Mouse (Mus musculus) heart, adult 2 months (tissue): ENCODE measurements around the gene Tbc1d4. TPM values are rescaled to one million over a fixed set of nuclear protein-coding genes. Genes with fewer than 3 reads are reported as not detected.
A peak's percentile ranks its signal among the peaks of the same experiment; 100 is the strongest.

Source experiments
- DNase-seq, 2 experiments: peaks; one replicate each; pipeline ENCODE4 v3.0.0; 2021
- H3K27ac ChIP-seq: fragments of 200-600 bp; 2 replicates; pipeline ENCODE4 v1.8.1; 2022
- H3K27me3 ChIP-seq: fragments of 200-500 bp; 2 replicates; pipeline ENCODE4 v1.6.1; 2012; ENCODE audit warnings: mild to moderate bottlenecking, low read length, inconsistent platforms, mixed read lengths; ENCODE audit not compliant: control insufficient read depth, insufficient read depth
- H3K36me3 ChIP-seq: fragments of 200-500 bp; 2 replicates; pipeline ENCODE4 v1.6.1; 2012; ENCODE audit warnings: low read length, inconsistent platforms; ENCODE audit not compliant: control insufficient read depth, insufficient read depth
- H3K4me1 ChIP-seq: fragments of 200-500 bp; 2 replicates; pipeline ENCODE4 v1.6.1; 2011; ENCODE audit warnings: low read length; ENCODE audit not compliant: control insufficient read depth, insufficient read depth
- H3K4me3 ChIP-seq: fragments of 200-600 bp; 2 replicates; pipeline ENCODE4 v1.8.1; 2022
- H3K79me2 ChIP-seq: fragments of 200-500 bp; replicated peaks from 2 replicates; pipeline ENCODE4 v1.6.1; 2012; ENCODE audit warnings: mild to moderate bottlenecking, inconsistent platforms, low read length, moderate library complexity, mixed read lengths; ENCODE audit not compliant: control insufficient read depth, insufficient read depth
- H3K9ac ChIP-seq: fragments of 200-500 bp; 2 replicates; pipeline ENCODE4 v1.6.1; 2012; ENCODE audit warnings: low read depth, mild to moderate bottlenecking, control low read depth, inconsistent platforms, low read length, mixed read lengths
- CTCF ChIP-seq: fragments of 200-600 bp; IDR thresholded peaks from 2 replicates; pipeline ENCODE4 v1.8.1; 2022; ENCODE audit warnings: antibody characterized with exemption, mild to moderate bottlenecking, moderate library complexity
- EP300 ChIP-seq: fragments of 200-500 bp; IDR thresholded peaks from 2 replicates; pipeline ENCODE4 v1.6.1; 2011; ENCODE audit warnings: low read depth, low read length, control low read depth; ENCODE audit not compliant: insufficient read depth
- POLR2A ChIP-seq: fragments of 200-500 bp; IDR thresholded peaks from 2 replicates; pipeline ENCODE4 v1.6.1; 2011; ENCODE audit warnings: mild to moderate bottlenecking, low read depth, low read length, control low read depth; ENCODE audit not compliant: insufficient read depth
- WGBS: fragments of 180-500 bp; shearing (Covaris S2); methylation state at CpG from one replicate; pipeline ENCODE4 v1.1.7; 2018; 5-methylcytosine and 5-hydroxymethylcytosine counted together
- intact Hi-C: fragments of 180-260 bp; cut with DNase I; formaldehyde crosslinking; loops from one replicate; pipeline ENCODE4 v1.15.1; 2025
- polyA plus RNA-seq: library from polyadenylated mRNA; depleted of rRNA; stranded (reverse); fragments of >200 nt; gene quantifications from 2 replicates; pipeline ENCODE4 v1.2.3, GENCODE M21; 2012
- total RNA-seq, 2 experiments: library from RNA; stranded (reverse); gene quantifications; 2 replicates each; pipeline ENCODE4 v1.2.3; 2021

The Tbc1d4 gene
- total and polyA plus RNA-seq, 3 experiments = 33.2 to 90.6 (median 84.1) TPM

DNA sequence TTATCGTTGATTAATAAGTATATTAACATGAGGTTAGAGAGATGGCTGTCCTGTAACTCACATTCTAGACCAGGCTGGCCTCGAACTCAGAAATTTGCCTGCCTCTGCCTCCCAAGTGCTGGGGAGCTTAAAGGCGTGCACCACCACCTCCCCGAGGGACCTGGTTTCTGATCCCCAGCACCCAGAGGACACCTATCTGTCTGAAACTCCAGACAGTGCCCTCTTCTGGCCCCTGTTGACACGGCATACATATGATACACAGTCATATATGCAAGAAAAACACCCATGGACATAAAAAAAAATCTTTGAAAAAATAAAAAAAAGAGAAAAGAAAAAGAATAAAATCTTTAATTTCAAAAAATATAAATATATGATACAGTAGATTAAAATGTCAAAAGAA lies 8.7 kb upstream of the Tbc1d4 start:
- WGBS = 91% methylated on average over 5 of the region's 5 CpGs

DNA sequence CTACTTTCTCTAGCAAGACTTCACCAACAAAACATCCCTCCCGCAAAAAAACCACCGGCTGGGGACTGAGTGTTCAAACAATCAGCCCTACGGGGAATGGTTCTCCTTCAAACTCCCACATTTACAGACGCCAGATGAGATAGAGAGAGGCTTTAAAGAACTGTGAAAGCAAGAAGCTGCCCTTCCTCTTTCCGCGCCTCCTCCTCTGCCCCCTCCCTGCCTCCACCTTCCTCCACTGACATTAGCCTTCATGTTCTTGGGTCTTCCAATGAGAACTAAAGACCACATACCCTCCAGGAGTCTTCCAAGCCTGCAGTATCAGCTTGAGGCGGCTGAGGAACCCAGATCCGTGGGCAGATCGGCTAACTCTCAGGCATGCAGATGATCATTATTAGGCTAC lies 7.2 kb upstream of the Tbc1d4 start:
- no peaks in the 10 kb centered on the region for H3K79me2 ChIP-seq
- no peak overlapping the region for H3K4me3 ChIP-seq
- H3K27me3 ChIP-seq = no peaks in the 10 kb centered on the region
- TF ChIP-seq CTCF (no peak), POLR2A (no peak), EP300 (no peak)
- DNase-seq = no peak
- H3K9ac ChIP-seq = no peak overlapping the region
- H3K4me1 ChIP-seq = no peaks in the 10 kb centered on the region; the same call in 1 of the 2 replicates
- no peaks in the 10 kb centered on the region for H3K36me3 ChIP-seq
- intact Hi-C loops = no loop called here
- whole genome bisulfite sequencing = 65% methylated on average over 9 of the region's 9 CpGs
- H3K27ac ChIP-seq = no peak overlapping the region

More for the DNA sequence above, 8.7 kb upstream of the Tbc1d4 start:
- Histone ChIP-seq H3K9ac (no peak overlapping the region), H3K4me1 (peaks cover 3% of the 10 kb centered on the region; the same call in 1 of the 2 replicates), H3K79me2 (no peaks in the 10 kb centered on the region), H3K36me3 (no peaks in the 10 kb centered on the region), H3K27ac (no peak overlapping the region), H3K27me3 (no peaks in the 10 kb centered on the region), H3K4me3 (no peak overlapping the region)
- TF ChIP-seq EP300 (no peak), CTCF (0 out of 2 replicates have a peak, but pooled peaks have one; percentile 2), POLR2A (no peak)
- intact Hi-C loops = no loop called here
- no peak for DNase-seq

GRCm38 (mm10) chr14:101613206-101613605 lies 4.2 kb upstream of the Tbc1d4 start:
- intact Hi-C loops = no loop called here
- no peaks in the 10 kb centered on the region for H3K27me3 ChIP-seq
- H3K4me1 ChIP-seq = no peaks in the 10 kb centered on the region; the same call in 1 of the 2 replicates
- WGBS = 82% methylated on average over 1 of the region's 1 CpGs
- H3K4me3 ChIP-seq = no peak overlapping the region
- no peaks in the 10 kb centered on the region for H3K79me2 ChIP-seq
- H3K27ac ChIP-seq = no peak overlapping the region
- no peaks in the 10 kb centered on the region for H3K36me3 ChIP-seq
- no peak overlapping the region for H3K9ac ChIP-seq
- TF ChIP-seq POLR2A = no peak
- TF ChIP-seq EP300 = no peak
- no peak for TF ChIP-seq CTCF
- no peak for DNase-seq

GRCm38 (mm10) chr14:101610701-101611100 lies 1.7 kb upstream of the Tbc1d4 start:
- Histone ChIP-seq H3K27me3 (no peaks in the 10 kb centered on the region), H3K36me3 (no peaks in the 10 kb centered on the region), H3K27ac (no peak overlapping the region), H3K79me2 (no peaks in the 10 kb centered on the region; the same call in 1 of the 2 replicates), H3K4me1 (no peaks in the 10 kb centered on the region; the same call in 1 of the 2 replicates), H3K9ac (no peak overlapping the region), H3K4me3 (no peak overlapping the region)
- no peak for DNase-seq
- TF ChIP-seq CTCF (no peak), POLR2A (no peak), EP300 (no peak)
- 53% methylated on average over 10 of the region's 10 CpGs for WGBS
- intact Hi-C loops = no loop called here

GRCm38 (mm10) chr14:101607631-101608518 lies 1.1 kb downstream of the Tbc1d4 start:
- Histone ChIP-seq H3K36me3 (no peaks in the 10 kb centered on the region; the same call in 1 of the 2 replicates), H3K79me2 (no peaks in the 10 kb centered on the region; the same call in none of the 2 replicates), H3K9ac (peak overlapping the region; percentile 85), H3K4me3 (peak overlapping the region; percentile 92), H3K4me1 (no peaks in the 10 kb centered on the region; the same call in 1 of the 2 replicates), H3K27ac (peak overlapping the region; percentile 84), H3K27me3 (no peaks in the 10 kb centered on the region)
- TF ChIP-seq POLR2A = no peak
- TF ChIP-seq EP300 = no peak
- peak; percentile 29 for TF ChIP-seq CTCF
- intact Hi-C loops = loop anchor here (2.0 to 5.0 kb wide), 3 partner anchors 33 to 119 kb away; partner anchors contain the start of genes Commd6, Gm9922, Lmo7 and Uchl3
- DNase-seq = peak; percentile 49 to 63
- under 1% methylated on average over 62 of the region's 62 CpGs for WGBS
